Mouse (Mus musculus) cerebellum, adult 2 months (tissue): ENCODE data around the gene Pprc1. TPM values are rescaled to one million over a fixed set of nuclear protein-coding genes. Genes with fewer than 3 reads are reported as not detected.
A peak's percentile ranks its signal among the peaks of the same experiment; 100 is the strongest.

ENCODE experiments used
- DNase-seq, 2 experiments: peaks; one replicate each; pipeline ENCODE4 v3.0.0; 2021
- H3K27ac ChIP-seq: fragments of 200-500 bp; 2 replicates; pipeline ENCODE4 v1.5.1; 2012; ENCODE audit warnings: low read length, control low read depth, inconsistent platforms; ENCODE audit not compliant: insufficient read depth
- H3K27me3 ChIP-seq: fragments of 200-500 bp; 2 replicates; pipeline ENCODE4 v1.6.1; 2012; ENCODE audit warnings: inconsistent platforms, mild to moderate bottlenecking, low read length, moderate library complexity; ENCODE audit not compliant: control insufficient read depth, insufficient read depth
- H3K4me1 ChIP-seq: fragments of 200-500 bp; 2 replicates; pipeline ENCODE4 v1.6.1; 2011; ENCODE audit warnings: low read length; ENCODE audit not compliant: control insufficient read depth, insufficient read depth
- H3K4me3 ChIP-seq: fragments of 200-500 bp; replicated peaks from 2 replicates; pipeline ENCODE3; 2011; ENCODE audit warnings: mild to moderate bottlenecking, low read depth, low read length, control low read depth; ENCODE audit not compliant: insufficient read depth
- CTCF ChIP-seq: fragments of 200-500 bp; IDR thresholded peaks from 2 replicates; pipeline ENCODE4 v1.5.1; 2011; ENCODE audit warnings: low read depth, mild to moderate bottlenecking, control low read depth, low read length, moderate library complexity, borderline replicate concordance; ENCODE audit not compliant: insufficient read depth
- POLR2A ChIP-seq: fragments of 200-500 bp; IDR thresholded peaks from 2 replicates; pipeline ENCODE4 v1.6.1; 2011; ENCODE audit warnings: low read length, control low read depth, borderline replicate concordance; ENCODE audit not compliant: insufficient read depth
- WGBS: fragments of 180-500 bp; shearing (Covaris S2); methylation state at CpG from one replicate; pipeline ENCODE4 v1.1.7; 2018; 5-methylcytosine and 5-hydroxymethylcytosine counted together
- polyA plus RNA-seq: library from polyadenylated mRNA; depleted of rRNA; stranded (reverse); fragments of >200 nt; gene quantifications from 2 replicates; pipeline ENCODE4 v1.2.3, GENCODE M21; 2012

The Pprc1 gene
- polyA plus RNA-seq, 1 experiment, result 18.1 TPM

- no peaks in the 10 kb centered on the region for H3K4me1 ChIP-seq
- no peak within 1 kb of the TSS for H3K27ac ChIP-seq
- TF ChIP-seq CTCF (no peak), POLR2A (peak; percentile 73)
- no peaks in the 10 kb centered on the region for H3K27me3 ChIP-seq
- peak; percentile 99 for DNase-seq
- under 1% methylated on average over 66 of the region's 66 CpGs for WGBS
- peak within 1 kb of the TSS; percentile 67 for H3K4me3 ChIP-seq
Observed at GRCm38 (mm10) chr19:46075616-46076607, 31.2 kb downstream of the Pprc1 start, which contains the start of gene Nolc1. Gene Nolc1, plus strand, starts transcription at chr19:46075863.

- no peak for DNase-seq
- TF ChIP-seq CTCF, result no peak
- TF ChIP-seq POLR2A, result no peak
- WGBS, result 50% methylated on average over 3 of the region's 3 CpGs
- Histone ChIP-seq H3K4me3 (no peak overlapping the region), H3K27me3 (no peaks in the 10 kb centered on the region), H3K4me1 (no peaks in the 10 kb centered on the region), H3K27ac (no peak overlapping the region)
Observed at GRCm38 (mm10) chr19:46078535-46078934, 33.8 kb downstream of the Pprc1 start.

GRCm38 (mm10) chr19:46085185-46085584 is 40.5 kb downstream of the Pprc1 start:
- H3K27me3 ChIP-seq, result no peaks in the 10 kb centered on the region
- no peak for TF ChIP-seq CTCF
- TF ChIP-seq POLR2A, result no peak
- DNase-seq, result no peak
- H3K4me3 ChIP-seq, result no peak overlapping the region
- 93% methylated on average over 8 of the region's 8 CpGs for WGBS
- H3K4me1 ChIP-seq, result peaks cover 5% of the 10 kb centered on the region; the same call in 1 of the 2 replicates
- no peak overlapping the region for H3K27ac ChIP-seq

- H3K27me3 ChIP-seq, result no peaks in the 10 kb centered on the region
- peak; percentile 24 to 52 for DNase-seq
- TF ChIP-seq POLR2A, result no peak
- TF ChIP-seq CTCF, result peak; percentile 51; the same call in 1 of the 2 replicates
- H3K27ac ChIP-seq, result no peak overlapping the region
- WGBS, result 48% methylated on average over 3 of the region's 3 CpGs
- peaks cover 5% of the 10 kb centered on the region; the same call in 1 of the 2 replicates for H3K4me1 ChIP-seq
- H3K4me3 ChIP-seq, result no peak overlapping the region
Observed at GRCm38 (mm10) chr19:46086337-46086736, 41.7 kb downstream of the Pprc1 start.

GRCm38 (mm10) chr19:46087871-46088270 is 43.2 kb downstream of the Pprc1 start:
- 27% methylated on average over 7 of the region's 7 CpGs for WGBS
- no peak overlapping the region for H3K27ac ChIP-seq
- peaks cover 5% of the 10 kb centered on the region; the same call in 1 of the 2 replicates for H3K4me1 ChIP-seq
- DNase-seq, result peak; percentile 34 to 42
- no peak overlapping the region for H3K4me3 ChIP-seq
- TF ChIP-seq CTCF (no peak), POLR2A (no peak)
- no peaks in the 10 kb centered on the region for H3K27me3 ChIP-seq

- Histone ChIP-seq H3K4me3 (no peak overlapping the region), H3K27ac (no peak overlapping the region), H3K27me3 (no peaks in the 10 kb centered on the region), H3K4me1 (peaks cover 5% of the 10 kb centered on the region; the same call in 1 of the 2 replicates)
- 93% methylated on average over 4 of the region's 4 CpGs for WGBS
- DNase-seq, result no peak
- TF ChIP-seq POLR2A (no peak), CTCF (no peak)
Observed at GRCm38 (mm10) chr19:46091641-46092040, 47.0 kb downstream of the Pprc1 start.

- Histone ChIP-seq H3K27ac (no peak overlapping the region), H3K27me3 (no peaks in the 10 kb centered on the region), H3K4me1 (no peaks in the 10 kb centered on the region), H3K4me3 (no peak overlapping the region)
- DNase-seq, result no peak
- TF ChIP-seq CTCF (no peak), POLR2A (no peak)
- WGBS, result 97% methylated on average over 2 of the region's 2 CpGs
Observed at GRCm38 (mm10) chr19:46094144-46094543, 49.5 kb downstream of the Pprc1 start.

- 92% methylated on average over 4 of the region's 4 CpGs for WGBS
- Histone ChIP-seq H3K27me3 (no peaks in the 10 kb centered on the region), H3K27ac (no peak overlapping the region), H3K4me1 (no peaks in the 10 kb centered on the region), H3K4me3 (no peak overlapping the region)
- DNase-seq, result no peak
- no peak for TF ChIP-seq CTCF
- TF ChIP-seq POLR2A, result no peak
Observed at GRCm38 (mm10) chr19:46095291-46095690, 50.6 kb downstream of the Pprc1 start.

- 82% methylated on average over 5 of the region's 5 CpGs for WGBS
- no peaks in the 10 kb centered on the region for H3K4me1 ChIP-seq
- TF ChIP-seq POLR2A (no peak), CTCF (no peak)
- no peak overlapping the region for H3K4me3 ChIP-seq
- H3K27me3 ChIP-seq, result no peaks in the 10 kb centered on the region
- H3K27ac ChIP-seq, result no peak overlapping the region
- no peak for DNase-seq
Observed at GRCm38 (mm10) chr19:46096396-46096795, 51.7 kb downstream of the Pprc1 start.
